Mouse (Mus musculus) granulocyte monocyte progenitor cell, adult 5-6 weeks (primary cell): Measurements from ENCODE around the gene Rmnd5a. TPM values are rescaled to one million over a fixed set of nuclear protein-coding genes. Genes with fewer than 3 reads are reported as not detected.

Experiments used
- ATAC-seq: replicated peaks from 2 replicates; pipeline ENCODE4 v1.8.0; 2016; ENCODE audit warnings: mild to moderate bottlenecking, moderate TSS enrichment, inconsistent platforms; ENCODE audit not compliant: poor library complexity, severe bottlenecking
- total RNA-seq, 2 experiments: library from RNA; stranded (forward) in 1 of 2; stranded (reverse) in 1 of 2; fragments of 200-712, 200-1000 nt in 1 of 2; fragments of >200 nt in 1 of 2; fragmentation: Nextera tagmentation in 1 of 2; gene quantifications; 2 replicates each; pipeline ENCODE4 v1.2.3; 2014 to 2017

Gene Rmnd5a
- total RNA-seq, 2 experiments from 2014 or later: 29.0 to 54.4 TPM

DNA sequence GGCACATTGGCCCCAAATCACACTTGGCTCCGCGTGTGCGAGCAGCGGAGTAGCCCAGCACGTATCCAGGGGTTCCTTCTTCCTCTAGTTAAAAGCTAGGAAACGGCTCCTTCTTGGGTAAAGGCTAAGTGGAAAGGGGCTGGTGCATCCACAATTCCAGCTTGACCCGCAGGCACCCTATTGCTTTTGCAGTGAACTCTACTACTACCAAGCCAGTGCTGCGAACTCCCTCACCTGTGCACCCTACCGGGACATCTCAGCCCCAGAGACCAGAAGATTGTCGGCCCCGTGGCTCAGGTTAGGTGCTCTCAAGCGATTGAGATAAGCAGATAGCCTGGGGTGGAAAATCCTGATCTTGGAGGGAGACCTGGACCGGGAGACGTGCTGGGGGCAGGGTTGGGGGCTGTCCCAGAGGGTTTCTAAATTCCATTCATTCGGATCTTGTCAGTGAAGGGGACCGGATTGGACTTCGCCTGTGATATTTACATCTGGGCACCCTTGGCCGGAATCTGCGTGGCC, 66.1 kb downstream of the Rmnd5a start:
- ATAC-seq: no peak

DNA sequence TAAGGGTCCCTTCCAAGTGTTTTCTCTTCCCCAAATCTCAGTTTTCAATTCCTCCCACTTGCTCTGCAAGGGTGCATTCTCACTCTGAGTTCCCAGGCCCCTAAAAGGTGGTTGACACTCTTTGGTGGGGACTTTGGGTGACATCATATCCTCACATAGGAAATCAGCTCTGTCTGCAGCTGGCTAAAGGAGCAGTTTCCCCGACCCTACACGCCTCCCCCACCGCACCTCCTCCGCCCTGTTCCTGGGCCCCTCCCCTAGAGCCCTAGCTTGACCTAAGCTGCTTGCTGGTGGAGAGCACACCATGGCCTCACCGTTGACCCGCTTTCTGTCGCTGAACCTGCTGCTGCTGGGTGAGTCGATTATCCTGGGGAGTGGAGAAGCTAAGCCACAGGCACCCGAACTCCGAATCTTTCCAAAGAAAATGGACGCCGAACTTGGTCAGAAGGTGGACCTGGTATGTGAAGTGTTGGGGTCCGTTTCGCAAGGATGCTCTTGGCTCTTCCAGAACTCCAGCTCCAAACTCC, 67.1 kb downstream of the Rmnd5a start, which contains the start of gene Cd8a:
Gene Cd8a (plus strand): TSS at position 179 of the 527 bp plus-strand sequence.
- ATAC-seq: no peak

DNA sequence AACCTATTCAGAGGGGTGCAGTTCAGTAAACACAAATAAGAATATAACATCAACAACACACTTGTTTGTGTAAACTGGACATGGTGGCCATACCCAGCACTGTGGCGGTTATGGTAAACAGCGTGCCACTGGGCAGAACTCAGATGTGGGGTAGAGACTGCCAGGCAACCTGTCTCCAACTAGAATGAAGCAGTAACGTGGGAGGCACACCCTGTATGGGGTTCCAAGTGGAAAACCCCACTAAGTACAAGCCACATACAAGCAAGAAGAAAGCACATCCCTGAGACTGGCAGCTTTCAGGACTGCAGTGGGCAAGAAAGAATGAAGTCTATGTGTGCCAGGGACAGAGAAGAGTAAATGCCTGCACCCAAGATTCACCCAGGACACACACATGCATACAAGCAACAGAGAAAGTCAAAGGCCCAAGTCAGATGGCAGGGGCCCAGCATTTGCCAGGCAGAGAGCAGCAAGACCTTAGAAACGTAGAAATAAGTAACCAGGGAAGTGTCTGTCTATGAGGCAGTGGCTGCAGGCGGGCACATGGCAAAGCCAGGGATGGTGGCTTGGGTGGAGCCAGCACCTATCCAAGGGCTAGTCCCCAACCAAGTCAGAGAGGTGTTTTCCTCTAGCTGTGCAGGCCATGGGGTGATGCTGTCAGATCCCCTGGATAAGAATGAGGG, 68.3 kb downstream of the Rmnd5a start:
- ATAC-seq: no peak

DNA sequence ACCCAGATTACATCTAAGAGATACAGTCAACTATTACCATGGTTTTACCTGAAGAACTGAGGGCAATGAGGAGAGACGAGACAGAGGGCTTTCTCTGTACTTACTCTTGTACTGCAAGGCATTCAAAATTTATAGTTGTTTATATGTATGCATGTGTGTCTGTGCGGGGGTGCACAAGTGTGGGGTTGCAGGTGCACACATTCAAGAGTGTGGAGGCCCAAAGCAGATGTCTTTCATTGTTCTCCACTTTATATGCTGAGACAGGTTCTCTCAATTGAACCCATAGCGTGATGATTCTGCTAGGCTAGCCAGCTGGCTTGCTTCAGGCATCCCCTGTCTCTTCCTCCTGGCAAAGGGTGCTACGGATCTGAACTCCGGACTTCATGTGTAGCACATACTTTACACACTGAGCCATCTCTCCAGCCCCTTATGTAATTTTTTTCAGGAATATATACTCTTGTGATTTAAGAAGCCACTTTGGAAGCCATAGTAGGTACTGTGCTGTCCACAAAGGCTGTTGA, 69.3 kb downstream of the Rmnd5a start:
- no peak for ATAC-seq

DNA sequence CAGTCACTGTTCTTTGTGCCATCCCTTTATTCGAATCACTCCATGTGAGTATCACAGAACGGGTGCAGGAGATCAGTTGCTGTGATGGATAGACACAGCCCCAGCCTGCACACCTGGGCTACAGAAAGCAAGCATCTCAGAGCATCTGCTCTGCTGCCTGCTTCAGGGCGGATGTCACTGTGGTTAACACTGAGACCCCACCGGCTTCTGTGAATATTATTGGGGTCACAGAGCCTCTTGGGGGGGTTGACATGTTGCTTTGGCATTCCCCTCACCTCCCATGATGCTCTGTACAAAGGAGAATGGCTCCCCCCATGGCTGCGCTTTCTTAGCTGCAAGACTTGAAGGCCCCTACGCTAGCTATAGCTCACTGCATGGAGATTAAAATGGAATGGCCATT, 71.0 kb downstream of the Rmnd5a start:
- no peak for ATAC-seq

DNA sequence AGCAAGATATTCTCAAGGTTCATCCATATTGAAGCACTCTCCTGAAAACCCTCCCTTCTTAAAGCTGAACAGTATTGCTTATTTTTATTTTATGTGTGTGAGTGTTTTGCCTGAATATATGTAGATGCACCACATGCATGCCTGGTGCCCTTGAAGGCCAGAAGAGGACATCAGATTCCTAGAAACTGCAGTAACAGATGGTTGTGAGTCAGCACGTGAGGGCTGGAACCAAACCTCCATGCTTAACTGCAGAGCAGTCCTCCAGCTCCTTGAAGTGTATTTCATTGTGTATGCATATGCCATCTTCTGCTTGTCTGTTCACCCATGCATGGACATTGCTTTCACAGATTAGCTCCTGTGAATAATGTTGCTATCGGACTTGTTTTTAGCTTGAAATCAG, 76.4 kb downstream of the Rmnd5a start:
- ATAC-seq: no peak

DNA sequence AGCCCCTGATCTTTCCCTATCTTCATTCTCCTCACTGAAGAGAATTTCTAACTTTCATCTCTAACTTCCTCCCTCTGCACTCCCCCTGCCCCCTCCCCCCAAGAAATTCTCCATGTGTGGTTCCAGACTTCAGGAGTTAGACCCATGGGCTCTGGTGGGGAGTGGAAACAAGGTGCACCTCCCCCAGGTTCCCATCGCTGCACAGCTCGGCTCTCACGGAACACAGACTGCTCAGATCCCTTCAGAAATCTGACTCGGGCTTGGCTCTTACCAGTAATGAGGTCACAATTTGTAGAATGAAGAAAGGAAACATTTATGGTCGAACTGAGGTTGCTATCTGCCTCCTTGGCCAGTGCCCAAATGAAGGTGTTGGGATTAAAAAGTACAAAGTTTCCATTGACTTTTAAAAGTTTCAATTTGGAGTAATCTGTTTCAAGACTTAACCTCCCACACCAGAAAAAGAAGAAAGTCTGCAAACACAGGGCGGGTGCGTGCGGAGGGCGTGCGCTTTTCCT, 79.2 kb downstream of the Rmnd5a start:
- no peak for ATAC-seq

DNA sequence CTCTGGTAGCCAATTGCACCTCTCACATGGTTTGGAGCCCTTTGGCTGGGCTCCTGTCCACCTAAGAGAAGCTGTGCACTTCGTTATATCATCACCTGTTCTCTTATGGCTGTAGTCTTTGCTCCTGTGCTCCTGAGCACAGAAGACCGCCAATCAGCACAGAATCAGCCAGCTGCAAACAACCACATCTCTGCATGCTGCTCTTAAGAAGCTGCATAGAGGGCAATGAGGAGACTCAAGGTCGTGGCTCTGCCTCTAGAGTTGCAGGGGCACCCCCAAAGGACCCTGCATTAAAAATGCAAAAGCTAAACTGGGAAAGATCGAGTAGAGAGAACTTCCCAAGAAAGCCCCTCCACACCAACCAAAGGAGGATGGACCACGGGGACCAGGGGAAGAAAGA, 79.7 kb downstream of the Rmnd5a start:
- ATAC-seq: no peak

DNA sequence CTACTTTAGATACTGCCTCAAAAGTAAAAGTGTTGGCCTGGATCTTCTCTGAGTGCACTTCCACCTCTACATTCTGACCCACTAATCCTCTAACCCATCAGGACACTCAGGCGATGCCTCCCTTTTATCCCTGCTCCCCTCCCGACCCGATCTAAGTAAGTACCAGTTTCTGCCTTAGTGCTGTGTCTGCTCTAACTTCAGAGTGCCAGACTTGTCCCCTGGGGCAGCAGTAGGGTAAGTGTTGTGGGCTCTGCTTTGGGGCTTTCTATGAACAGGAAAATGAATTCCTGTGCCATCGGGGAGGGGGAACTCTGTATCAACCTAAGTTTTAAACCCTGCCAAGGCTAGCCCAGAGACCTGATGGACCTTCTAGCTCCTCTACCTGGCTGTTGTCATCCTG, 80.2 kb downstream of the Rmnd5a start:
- ATAC-seq: no peak

DNA sequence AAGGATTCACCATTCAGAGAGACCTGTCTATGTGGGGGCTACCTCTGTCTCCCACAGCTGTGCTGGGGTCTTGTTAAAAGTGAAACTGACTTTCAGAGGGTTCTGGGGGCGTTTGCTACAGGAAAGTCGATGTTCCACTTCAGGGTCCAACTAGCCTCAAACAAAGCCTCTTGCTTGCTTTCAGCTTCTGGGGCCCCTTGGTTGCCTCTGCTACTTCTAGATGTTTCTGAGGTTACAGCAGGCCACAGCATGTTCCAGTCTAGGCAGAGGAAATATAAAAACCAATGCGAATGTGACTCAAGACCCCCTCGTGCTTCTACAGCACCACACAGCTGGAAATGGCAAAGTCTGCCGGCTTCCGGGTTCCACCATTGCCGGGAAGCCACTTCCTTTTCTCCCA, 82.9 kb downstream of the Rmnd5a start:
- no peak for ATAC-seq

DNA sequence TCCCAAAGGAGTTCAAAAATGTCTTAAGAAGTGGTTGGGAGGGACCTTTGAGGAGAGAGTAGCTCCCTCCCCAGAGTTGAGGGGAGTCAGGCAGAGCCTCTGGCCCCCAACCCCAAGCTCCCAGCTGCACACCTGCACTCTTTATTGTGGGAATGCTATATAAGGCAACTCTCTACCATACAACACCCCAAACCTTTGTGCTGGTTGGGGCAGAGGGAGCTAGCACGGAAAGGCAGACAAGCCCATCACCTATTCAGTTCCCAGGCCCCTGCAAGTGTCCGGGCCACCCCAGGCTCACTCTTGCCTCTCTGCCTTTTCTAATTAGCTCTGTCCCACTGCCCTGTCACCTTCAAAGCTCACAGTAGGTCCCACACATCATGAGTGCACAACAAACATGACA, 86.7 kb downstream of the Rmnd5a start:
- ATAC-seq: no peak

DNA sequence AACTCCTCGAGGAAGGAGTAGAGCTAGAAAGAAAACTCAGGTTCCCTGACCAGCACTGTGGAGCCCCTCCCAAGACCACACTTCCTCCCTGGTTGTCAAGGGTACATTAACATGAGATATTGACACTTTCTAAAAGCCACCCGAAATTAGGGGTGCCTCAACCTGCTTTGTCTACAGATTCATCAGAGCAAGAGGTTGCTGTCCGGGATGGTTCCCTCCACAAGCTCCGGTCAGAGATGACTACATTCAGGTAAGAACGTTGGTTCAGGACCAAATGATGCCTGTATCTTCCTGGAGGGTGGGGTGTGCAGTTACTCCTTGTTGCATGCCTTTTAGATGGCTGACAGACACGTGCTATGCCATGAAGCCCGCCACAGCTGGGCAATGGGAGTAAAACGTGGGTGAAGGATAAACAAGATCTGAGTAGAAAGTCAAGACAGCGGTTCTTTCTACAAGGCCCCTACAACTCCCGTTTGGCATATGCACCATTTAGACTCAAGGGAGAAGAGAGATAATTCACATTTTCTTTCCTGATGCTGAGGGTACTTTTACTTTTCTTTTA, 87.5 kb downstream of the Rmnd5a start:
- ATAC-seq: no peak

DNA sequence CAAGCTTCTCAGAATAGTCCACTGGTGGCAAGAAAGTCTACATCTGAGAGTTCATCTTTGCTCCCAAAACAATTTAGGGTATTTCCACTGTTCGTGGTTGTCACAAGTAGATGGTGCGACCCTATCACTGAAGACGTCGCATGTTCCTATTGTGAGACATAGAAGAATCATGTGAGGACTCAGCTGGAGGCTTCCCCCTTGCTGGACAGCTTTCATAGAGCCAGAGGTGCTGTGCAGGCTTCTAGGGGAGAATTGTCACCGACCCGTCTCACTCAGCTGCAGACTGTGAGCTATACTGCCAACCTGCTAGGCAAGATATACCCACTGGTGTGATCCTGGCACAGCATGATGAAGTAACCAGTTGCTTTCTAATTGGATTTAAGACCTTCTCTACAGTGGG, 88.2 kb downstream of the Rmnd5a start:
- ATAC-seq: no peak

DNA sequence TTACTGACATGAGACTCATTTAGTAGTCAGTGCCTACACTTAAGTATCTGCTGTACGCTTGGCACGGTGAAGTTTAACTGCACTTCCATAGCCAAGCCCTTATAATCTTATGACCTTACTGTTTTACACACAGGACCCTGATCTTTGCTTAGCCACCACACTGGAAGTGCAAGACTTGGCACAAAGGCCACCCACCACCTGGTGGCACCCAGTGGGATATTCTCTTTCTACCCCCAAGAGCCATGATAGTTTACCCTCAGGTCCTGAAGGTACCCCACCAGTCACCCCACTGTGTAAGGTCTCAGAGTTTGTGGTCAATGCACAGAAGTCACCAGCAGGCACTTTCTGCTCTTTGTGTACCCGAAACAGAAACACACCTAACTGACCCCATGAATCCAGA, 89.2 kb downstream of the Rmnd5a start:
- no peak for ATAC-seq

DNA sequence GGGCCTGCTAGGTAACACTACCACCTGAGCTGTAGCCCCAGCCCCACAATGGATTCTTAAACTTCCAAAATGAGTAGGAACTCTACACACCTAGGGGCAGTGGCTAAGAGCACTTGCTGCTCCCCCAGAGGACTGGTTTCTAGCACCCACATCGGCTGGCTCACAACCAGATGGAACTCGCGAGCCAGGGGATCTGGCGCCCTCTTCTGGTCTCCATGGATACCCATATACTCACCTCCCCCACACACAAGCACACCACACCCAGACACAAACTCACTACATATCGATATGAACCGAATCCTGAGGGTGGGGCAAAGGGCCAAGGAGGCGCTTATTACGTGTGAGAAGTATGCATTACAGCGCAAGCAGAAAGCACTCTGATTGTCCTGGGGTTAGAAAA, 92.4 kb downstream of the Rmnd5a start:
- no peak for ATAC-seq

DNA sequence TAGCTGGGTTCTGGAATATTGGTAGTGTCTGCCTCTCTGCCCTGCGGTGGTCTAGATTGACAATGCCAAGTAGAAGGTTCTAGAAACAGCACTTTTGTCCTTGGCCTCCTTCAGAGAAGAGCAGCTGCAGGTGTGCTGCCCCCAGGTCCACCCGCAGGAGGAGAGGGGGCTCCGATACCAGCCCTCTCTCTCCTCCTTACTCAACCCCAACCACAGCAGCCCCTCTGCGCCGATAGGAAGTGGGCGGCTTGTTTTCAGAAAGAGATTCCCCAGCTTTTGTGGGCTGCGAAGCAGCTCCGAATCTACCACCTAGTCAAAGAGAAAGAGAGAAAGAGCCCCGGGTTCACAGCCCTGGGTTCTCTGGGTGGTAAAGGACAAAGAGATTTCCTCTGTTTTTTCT, 99.3 kb downstream of the Rmnd5a start:
- ATAC-seq: no peak

DNA sequence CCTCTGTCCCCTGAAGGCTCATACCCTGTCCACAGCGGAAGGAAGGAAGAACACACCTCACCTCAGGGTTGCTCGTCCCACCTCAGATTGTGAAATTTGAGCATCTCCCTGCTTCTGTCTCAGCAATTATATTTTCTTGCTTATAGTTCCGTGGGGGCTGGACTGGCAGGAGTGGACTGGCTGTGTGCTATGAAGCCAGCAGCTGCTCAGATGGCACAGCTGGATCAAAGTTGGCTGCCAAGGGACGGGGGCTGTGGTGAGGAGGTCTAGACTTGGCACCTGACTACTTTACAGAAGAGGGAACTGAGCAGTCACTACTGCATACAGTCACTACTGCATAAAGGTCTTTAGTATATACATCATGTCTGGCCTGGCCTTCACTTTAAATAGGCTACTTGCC, 101.1 kb downstream of the Rmnd5a start:
- ATAC-seq: no peak

DNA sequence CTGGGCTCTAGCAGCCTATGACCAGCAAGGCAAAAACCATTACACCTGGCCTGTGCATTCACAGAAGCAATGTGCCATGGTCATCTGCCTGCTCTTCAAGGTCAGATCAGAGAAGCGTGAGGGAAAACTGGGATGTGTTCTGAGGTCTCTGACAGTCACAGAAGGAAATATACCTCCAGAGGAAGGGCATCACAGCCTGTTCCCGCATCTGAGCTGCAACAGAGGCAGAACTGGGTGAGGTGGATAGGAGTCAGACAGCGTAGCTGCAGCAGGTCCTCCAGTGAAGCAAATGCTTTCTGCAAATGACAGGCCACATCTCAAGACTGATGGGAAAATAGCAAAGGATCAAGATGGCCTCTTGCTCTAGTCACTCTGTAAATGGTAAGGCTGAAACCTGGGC, 101.5 kb downstream of the Rmnd5a start:
- no peak for ATAC-seq
